Mouse (Mus musculus): ENCODE measurements around the gene Izumo1r. TPM values are rescaled to one million over a fixed set of nuclear protein-coding genes. Genes with fewer than 3 reads are reported as not detected.

Gene Izumo1r
- polyA plus RNA-seq, 1 experiment from 2014 or later: not detected

DNA sequence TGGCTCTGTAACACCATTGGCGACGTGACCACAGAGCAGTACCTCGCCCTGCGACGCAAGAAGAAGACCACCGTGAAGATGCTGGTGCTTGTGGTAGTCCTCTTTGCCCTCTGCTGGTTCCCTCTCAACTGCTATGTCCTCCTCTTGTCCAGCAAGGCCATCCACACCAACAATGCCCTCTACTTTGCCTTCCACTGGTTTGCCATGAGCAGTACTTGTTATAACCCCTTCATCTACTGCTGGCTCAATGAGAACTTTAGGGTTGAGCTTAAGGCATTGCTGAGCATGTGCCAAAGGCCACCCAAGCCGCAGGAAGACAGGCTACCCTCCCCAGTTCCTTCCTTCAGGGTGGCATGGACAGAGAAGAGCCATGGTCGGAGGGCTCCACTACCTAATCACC lies 35.4 kb downstream of the Izumo1r start:
- H3K27ac ChIP-seq (ENCODE audit: low read depth): no peak overlapping the region
- H3K4me3 ChIP-seq (ENCODE audit: low read depth, low read length): no peak overlapping the region
- no peak overlapping the region for H3K4me2 ChIP-seq (ENCODE audit: low read length)
- ATAC-seq (replicated peaks; ENCODE audit: low FRiP score, low TSS enrichment, low read depth) (no peak), DNase-seq (ENCODE audit: low spot score) (no peak)
- no peaks in the 10 kb centered on the region for H3K9me3 ChIP-seq (ENCODE audit: control insufficient read depth, low read length)
- no peak overlapping the region for H3K9ac ChIP-seq (ENCODE audit: low read length)
- no peaks in the 10 kb centered on the region for H3K36me3 ChIP-seq (ENCODE audit: control insufficient read depth, insufficient read depth, low read length)
- H3K4me1 ChIP-seq (replicated peaks; ENCODE audit: control insufficient read depth, insufficient read depth, low read length): no peaks in the 10 kb centered on the region
- WGBS: 98% methylated on average over 8 of the region's 8 CpGs
- H3K27me3 ChIP-seq (replicated peaks; ENCODE audit: control insufficient read depth, insufficient read depth, low read length): no peaks in the 10 kb centered on the region

DNA sequence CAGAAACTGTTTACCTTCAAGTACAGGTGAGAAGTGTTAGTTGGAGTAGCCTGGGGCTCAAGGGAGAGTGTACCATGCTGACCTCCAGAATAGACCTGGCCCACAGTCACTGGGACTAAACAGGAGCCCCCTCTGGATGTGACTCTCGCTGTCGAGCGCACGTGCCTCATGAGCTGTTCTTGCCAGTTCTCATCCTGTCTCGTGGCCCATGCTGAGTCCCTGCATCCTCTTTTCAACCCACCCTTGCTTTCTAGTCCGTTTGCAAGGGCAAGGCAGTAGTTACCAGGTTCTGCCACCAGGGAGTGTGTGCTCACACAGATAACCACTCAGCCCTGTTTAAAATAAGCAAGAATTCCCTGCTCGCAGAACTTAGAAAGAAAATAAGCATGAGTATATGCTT lies 36.8 kb downstream of the Izumo1r start:
- peak; percentile 70; the same call in 1 of the 2 replicates for ATAC-seq (replicated peaks; ENCODE audit: low FRiP score, low TSS enrichment, low read depth)
- no peak overlapping the region for H3K4me2 ChIP-seq (ENCODE audit: low read length)
- 36% methylated on average over 7 of the region's 7 CpGs for WGBS
- H3K9ac ChIP-seq (ENCODE audit: low read length): no peak overlapping the region
- peak; percentile 67 for DNase-seq (ENCODE audit: low spot score)
- H3K27ac ChIP-seq (ENCODE audit: low read depth): no peak overlapping the region
- H3K27me3 ChIP-seq (replicated peaks; ENCODE audit: control insufficient read depth, insufficient read depth, low read length): peaks cover 2% of the 10 kb centered on the region; the same call in 1 of the 2 replicates
- no peaks in the 10 kb centered on the region for H3K4me1 ChIP-seq (replicated peaks; ENCODE audit: control insufficient read depth, insufficient read depth, low read length)
- H3K9me3 ChIP-seq (ENCODE audit: control insufficient read depth, low read length): no peaks in the 10 kb centered on the region
- no peak overlapping the region for H3K4me3 ChIP-seq (ENCODE audit: low read depth, low read length)
- H3K36me3 ChIP-seq (ENCODE audit: control insufficient read depth, insufficient read depth, low read length): no peaks in the 10 kb centered on the region

DNA sequence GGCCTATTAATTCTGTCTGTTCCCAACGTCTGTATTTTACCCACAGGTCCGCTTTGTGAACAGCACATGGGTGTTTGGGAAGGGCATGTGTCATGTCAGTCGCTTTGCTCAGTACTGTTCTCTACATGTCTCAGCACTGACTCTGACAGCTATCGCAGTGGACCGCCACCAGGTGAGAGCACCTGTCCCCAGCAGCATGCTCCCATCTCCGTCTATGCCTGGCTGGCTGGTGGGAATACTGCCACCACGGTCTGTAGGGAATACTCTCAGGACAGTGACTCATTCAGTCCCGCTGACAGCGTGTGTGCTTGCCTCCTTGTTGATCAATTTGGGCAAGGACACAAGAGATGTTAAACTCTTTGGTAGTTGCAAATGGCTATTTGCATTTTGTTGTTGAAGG lies 39.0 kb downstream of the Izumo1r start:
- Histone ChIP-seq H3K27ac (ENCODE audit: low read depth) (no peak overlapping the region), H3K4me1 (replicated peaks; ENCODE audit: control insufficient read depth, insufficient read depth, low read length) (peaks cover 5% of the 10 kb centered on the region; the same call in 1 of the 2 replicates), H3K4me3 (ENCODE audit: low read depth, low read length) (no peak overlapping the region), H3K9me3 (ENCODE audit: control insufficient read depth, low read length) (no peaks in the 10 kb centered on the region), H3K4me2 (ENCODE audit: low read length) (no peak overlapping the region), H3K27me3 (replicated peaks; ENCODE audit: control insufficient read depth, insufficient read depth, low read length) (peaks cover 23% of the 10 kb centered on the region), H3K9ac (ENCODE audit: low read length) (no peak overlapping the region), H3K36me3 (ENCODE audit: control insufficient read depth, insufficient read depth, low read length) (no peaks in the 10 kb centered on the region)
- WGBS: 80% methylated on average over 9 of the region's 9 CpGs
- DNase-seq (ENCODE audit: low spot score) (no peak), ATAC-seq (replicated peaks; ENCODE audit: low FRiP score, low TSS enrichment, low read depth) (no peak)

DNA sequence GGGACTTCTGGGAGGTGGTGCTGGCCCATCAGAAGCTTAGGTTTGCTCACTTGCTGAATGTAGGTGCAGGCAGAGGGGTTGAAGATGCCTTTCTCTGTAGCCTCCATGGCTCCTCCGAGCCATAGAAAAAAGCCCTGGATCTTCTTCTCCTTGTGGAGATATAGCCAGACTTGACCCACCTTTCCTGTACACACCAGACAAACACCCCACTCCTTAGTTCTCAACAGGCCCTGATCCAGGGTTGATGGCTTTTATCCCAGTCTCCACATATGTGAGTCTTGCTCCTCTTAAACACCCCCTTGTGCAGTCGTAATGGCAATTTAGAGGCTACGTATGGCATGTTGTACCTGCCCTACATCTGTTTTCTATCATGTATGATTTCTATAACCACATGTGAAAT lies 40.6 kb downstream of the Izumo1r start:
- Histone ChIP-seq H3K9ac (ENCODE audit: low read length) (no peak overlapping the region), H3K4me1 (replicated peaks; ENCODE audit: control insufficient read depth, insufficient read depth, low read length) (peaks cover 8% of the 10 kb centered on the region; the same call in 1 of the 2 replicates), H3K9me3 (ENCODE audit: control insufficient read depth, low read length) (no peaks in the 10 kb centered on the region), H3K27me3 (replicated peaks; ENCODE audit: control insufficient read depth, insufficient read depth, low read length) (peaks cover 39% of the 10 kb centered on the region), H3K36me3 (ENCODE audit: control insufficient read depth, insufficient read depth, low read length) (no peaks in the 10 kb centered on the region), H3K27ac (ENCODE audit: low read depth) (no peak overlapping the region), H3K4me2 (ENCODE audit: low read length) (no peak overlapping the region), H3K4me3 (ENCODE audit: low read depth, low read length) (no peak overlapping the region)
- no peak for ATAC-seq (replicated peaks; ENCODE audit: low FRiP score, low TSS enrichment, low read depth)
- 84% methylated on average over 3 of the region's 3 CpGs for WGBS
- no peak for DNase-seq (ENCODE audit: low spot score)

DNA sequence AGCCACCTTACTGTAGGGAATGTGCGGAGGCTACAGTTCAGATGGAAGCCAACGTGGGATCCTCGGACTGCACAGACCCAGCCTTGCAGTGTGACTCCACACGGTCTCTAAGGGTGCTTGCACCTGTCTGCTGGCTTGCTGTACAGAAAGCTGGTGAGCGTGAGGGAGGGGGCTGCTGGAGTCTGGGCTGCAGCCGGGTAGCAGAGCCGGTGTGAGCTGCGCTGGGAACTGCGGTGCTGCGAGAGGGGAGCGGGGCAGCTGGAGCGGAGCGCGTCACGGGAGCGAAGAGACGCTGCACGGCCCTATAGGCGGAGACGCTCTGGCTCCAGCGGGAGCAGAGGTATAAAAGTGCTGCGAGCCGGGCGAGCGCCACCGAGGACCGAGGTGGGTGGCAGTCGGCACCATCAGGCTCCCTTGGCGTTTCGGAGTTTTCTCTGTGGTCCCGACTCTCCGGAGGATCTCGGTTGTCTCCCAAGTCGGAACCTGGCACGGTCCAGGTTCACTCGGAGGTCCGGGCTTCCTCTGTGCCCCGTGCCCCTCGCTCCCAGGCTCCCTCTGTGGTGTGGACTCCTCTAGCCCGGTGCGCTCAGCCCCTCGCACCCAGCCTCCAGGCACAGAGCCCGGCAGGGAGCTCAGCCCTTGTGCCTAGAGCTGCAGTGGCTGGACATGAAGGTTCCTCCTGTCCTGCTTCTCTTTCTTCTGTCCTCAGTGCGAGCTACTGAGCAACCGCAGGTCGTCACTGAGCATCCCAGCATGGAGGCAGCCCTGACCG lies 43.7 kb downstream of the Izumo1r start, which contains the start of gene Gpr83:
Gene Gpr83, plus strand, starts transcription at position 343 of the 772 bp plus-strand sequence.
- peaks cover 8% of the 10 kb centered on the region; the same call in 1 of the 2 replicates for H3K4me1 ChIP-seq (replicated peaks; ENCODE audit: control insufficient read depth, insufficient read depth, low read length)
- DNase-seq (ENCODE audit: low spot score): peak; percentile 71
- H3K4me2 ChIP-seq (ENCODE audit: low read length): peak within 1 kb of the TSS; percentile 63
- H3K27me3 ChIP-seq (replicated peaks; ENCODE audit: control insufficient read depth, insufficient read depth, low read length): peaks cover 51% of the 10 kb centered on the region
- no peaks in the 10 kb centered on the region for H3K9me3 ChIP-seq (ENCODE audit: control insufficient read depth, low read length)
- no peaks in the 10 kb centered on the region for H3K36me3 ChIP-seq (ENCODE audit: control insufficient read depth, insufficient read depth, low read length)
- H3K9ac ChIP-seq (ENCODE audit: low read length): peak within 1 kb of the TSS; percentile 27; the same call in 1 of the 2 replicates
- H3K27ac ChIP-seq (ENCODE audit: low read depth): no peak within 1 kb of the TSS
- H3K4me3 ChIP-seq (ENCODE audit: low read depth, low read length): peak within 1 kb of the TSS; percentile 37
- WGBS: 2% methylated on average over 47 of the region's 47 CpGs
- ATAC-seq (replicated peaks; ENCODE audit: low FRiP score, low TSS enrichment, low read depth): peak; percentile 87

DNA sequence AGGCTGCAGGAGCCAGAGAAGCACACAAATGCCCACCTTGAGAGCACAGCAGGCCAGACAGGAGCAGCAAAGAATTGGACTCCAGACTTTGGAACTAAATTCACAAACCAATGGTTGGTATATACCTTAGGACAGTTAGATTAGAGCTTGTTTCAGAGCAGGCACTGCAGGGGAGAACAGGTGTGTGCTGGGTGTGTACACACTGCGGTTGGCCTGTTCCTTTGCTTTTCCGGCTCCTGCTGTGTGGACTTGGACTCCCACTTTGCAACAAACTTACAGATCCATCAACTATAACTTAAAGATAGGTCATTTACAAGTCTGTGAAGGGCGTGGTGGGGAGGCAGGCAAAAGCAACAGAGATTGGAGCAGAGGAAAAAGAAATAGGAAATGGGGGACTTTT lies 45.0 kb downstream of the Izumo1r start:
- H3K4me1 ChIP-seq (replicated peaks; ENCODE audit: control insufficient read depth, insufficient read depth, low read length): peaks cover 8% of the 10 kb centered on the region; the same call in 1 of the 2 replicates
- H3K4me3 ChIP-seq (ENCODE audit: low read depth, low read length): no peak overlapping the region
- no peak overlapping the region for H3K9ac ChIP-seq (ENCODE audit: low read length)
- no peak for DNase-seq (ENCODE audit: low spot score)
- H3K27me3 ChIP-seq (replicated peaks; ENCODE audit: control insufficient read depth, insufficient read depth, low read length): peaks cover 51% of the 10 kb centered on the region
- no peak overlapping the region for H3K4me2 ChIP-seq (ENCODE audit: low read length)
- no peaks in the 10 kb centered on the region for H3K36me3 ChIP-seq (ENCODE audit: control insufficient read depth, insufficient read depth, low read length)
- 83% methylated on average over 3 of the region's 3 CpGs for WGBS
- no peak for ATAC-seq (replicated peaks; ENCODE audit: low FRiP score, low TSS enrichment, low read depth)
- H3K27ac ChIP-seq (ENCODE audit: low read depth): no peak overlapping the region
- H3K9me3 ChIP-seq (ENCODE audit: control insufficient read depth, low read length): no peaks in the 10 kb centered on the region

DNA sequence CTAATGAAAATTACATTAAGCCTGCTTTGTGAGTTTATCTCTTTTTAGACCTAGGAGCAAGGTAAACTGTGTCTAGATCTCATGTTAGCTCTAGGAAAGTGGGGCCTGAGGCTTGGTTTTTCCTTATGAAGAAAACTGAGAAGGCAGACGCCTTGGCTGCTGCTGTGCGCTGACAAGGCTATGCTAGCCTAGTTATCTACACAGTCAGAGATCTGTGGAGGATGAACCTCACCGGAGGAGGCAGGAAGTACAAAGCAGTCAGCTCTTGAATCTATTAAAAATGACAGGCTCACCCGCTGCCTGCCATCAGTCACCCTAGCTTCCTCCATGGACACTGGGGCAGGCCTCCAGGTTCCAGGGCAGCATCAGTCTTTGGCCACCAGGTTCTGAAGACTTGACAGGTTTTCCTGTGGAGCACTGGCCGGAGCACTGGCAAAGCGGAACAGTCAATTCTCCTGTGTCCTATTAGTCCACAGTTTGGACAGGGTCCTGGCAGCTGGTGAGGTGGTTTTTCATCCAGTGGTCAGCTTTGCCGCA lies 45.5 kb downstream of the Izumo1r start:
- no peak overlapping the region for H3K4me3 ChIP-seq (ENCODE audit: low read depth, low read length)
- no peaks in the 10 kb centered on the region for H3K9me3 ChIP-seq (ENCODE audit: control insufficient read depth, low read length)
- H3K36me3 ChIP-seq (ENCODE audit: control insufficient read depth, insufficient read depth, low read length): no peaks in the 10 kb centered on the region
- H3K27me3 ChIP-seq (replicated peaks; ENCODE audit: control insufficient read depth, insufficient read depth, low read length): peaks cover 51% of the 10 kb centered on the region
- WGBS: 62% methylated on average over 7 of the region's 7 CpGs
- ATAC-seq (replicated peaks; ENCODE audit: low FRiP score, low TSS enrichment, low read depth) (no peak), DNase-seq (ENCODE audit: low spot score) (no peak)
- H3K4me2 ChIP-seq (ENCODE audit: low read length): no peak overlapping the region
- no peak overlapping the region for H3K9ac ChIP-seq (ENCODE audit: low read length)
- H3K27ac ChIP-seq (ENCODE audit: low read depth): no peak overlapping the region
- peaks cover 8% of the 10 kb centered on the region; the same call in 1 of the 2 replicates for H3K4me1 ChIP-seq (replicated peaks; ENCODE audit: control insufficient read depth, insufficient read depth, low read length)

DNA sequence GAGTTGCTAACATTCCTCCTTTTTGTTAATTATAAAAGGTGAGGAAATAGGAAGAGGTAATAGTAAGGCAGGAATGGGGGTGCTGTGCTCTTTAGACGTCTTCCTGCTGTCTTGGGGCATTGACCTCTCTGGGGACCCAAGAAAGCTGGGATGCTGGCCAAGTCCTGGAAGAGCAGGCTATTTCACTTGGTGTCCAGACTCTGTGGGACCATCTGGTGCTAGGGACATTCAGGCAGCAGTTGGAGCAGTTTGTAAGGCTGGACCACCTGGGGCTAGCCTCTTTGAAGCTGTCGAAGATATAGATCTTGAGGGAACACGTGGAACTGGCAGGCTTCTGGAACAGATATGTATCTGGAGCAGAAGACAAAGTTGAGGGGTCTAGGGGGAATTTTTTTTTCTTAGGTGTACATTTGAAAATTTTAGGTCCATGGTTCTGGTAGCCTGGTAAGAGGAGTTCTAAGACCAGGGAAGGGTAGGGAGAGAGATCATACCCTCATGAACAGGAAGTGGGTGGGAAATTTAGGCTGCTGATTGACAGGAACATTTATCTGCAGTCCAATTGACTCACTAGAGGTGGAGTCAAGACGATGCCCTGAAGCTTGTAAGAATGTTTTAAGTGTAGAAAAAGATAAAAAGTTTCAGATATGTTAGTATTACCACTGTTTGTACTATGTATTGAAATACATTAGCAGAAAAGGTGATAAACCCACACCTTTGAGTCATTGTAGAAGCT lies 46.7 kb downstream of the Izumo1r start:
- H3K9me3 ChIP-seq (ENCODE audit: control insufficient read depth, low read length): no peaks in the 10 kb centered on the region
- ATAC-seq (replicated peaks; ENCODE audit: low FRiP score, low TSS enrichment, low read depth): no peak

More for the DNA sequence above, 46.7 kb downstream of the Izumo1r start:
- WGBS: 46% methylated on average over 4 of the region's 4 CpGs
- Histone ChIP-seq H3K4me2 (ENCODE audit: low read length) (no peak overlapping the region), H3K4me3 (ENCODE audit: low read depth, low read length) (no peak overlapping the region), H3K9ac (ENCODE audit: low read length) (no peak overlapping the region), H3K27ac (ENCODE audit: low read depth) (no peak overlapping the region), H3K36me3 (ENCODE audit: control insufficient read depth, insufficient read depth, low read length) (no peaks in the 10 kb centered on the region), H3K4me1 (replicated peaks; ENCODE audit: control insufficient read depth, insufficient read depth, low read length) (peaks cover 8% of the 10 kb centered on the region; the same call in 1 of the 2 replicates), H3K27me3 (replicated peaks; ENCODE audit: control insufficient read depth, insufficient read depth, low read length) (peaks cover 50% of the 10 kb centered on the region)
- DNase-seq (ENCODE audit: low spot score): no peak
